Mouse (Mus musculus): ENCODE data around the gene Bad. TPM values are rescaled to one million over a fixed set of nuclear protein-coding genes. Genes with fewer than 3 reads are reported as not detected.
A peak's percentile ranks its signal among the peaks of the same experiment; 100 is the strongest.

Bad gene
- polyA plus RNA-seq, 1 experiment from 2014 or later, result 79.0 TPM

- Histone ChIP-seq H3K4me1 (replicated peaks; ENCODE audit: control insufficient read depth, insufficient read depth) (peaks cover 5% of the 10 kb centered on the region; the same call in 1 of the 2 replicates), H3K4me3 (ENCODE audit: low read depth, low read length) (no peak overlapping the region), H3K9ac (ENCODE audit: low read length) (no peak overlapping the region), H3K27ac (replicated peaks) (no peak overlapping the region), H3K4me2 (replicated peaks; ENCODE audit: low read depth) (no peak overlapping the region), H3K9me3 (ENCODE audit: control insufficient read depth, low read length) (no peaks in the 10 kb centered on the region), H3K36me3 (ENCODE audit: control insufficient read depth, insufficient read depth, low read length) (no peaks in the 10 kb centered on the region), H3K27me3 (ENCODE audit: control insufficient read depth, insufficient read depth, low read length) (peaks cover 10% of the 10 kb centered on the region)
- 15% methylated on average over 3 of the region's 3 CpGs for WGBS
- DNase-seq (ENCODE audit: low spot score), result peak; percentile 55
- ATAC-seq (ENCODE audit: low FRiP score, low TSS enrichment), result no peak
- TF ChIP-seq CTCF (IDR thresholded peaks at IDR 0.05; ENCODE audit: low read depth) (peak; percentile 68), EP300 (optimal IDR thresholded peaks at IDR 0.05) (no peak)
Measured at GRCm38 (mm10) chr19:6936299-6936698, 5.4 kb upstream of the Bad start.

- no peaks in the 10 kb centered on the region for H3K36me3 ChIP-seq (ENCODE audit: control insufficient read depth, insufficient read depth, low read length)
- TF ChIP-seq CTCF (IDR thresholded peaks at IDR 0.05; ENCODE audit: low read depth) (no peak), EP300 (optimal IDR thresholded peaks at IDR 0.05) (no peak)
- DNase-seq (ENCODE audit: low spot score) (no peak), ATAC-seq (ENCODE audit: low FRiP score, low TSS enrichment) (no peak)
- 81% methylated on average over 16 of the region's 16 CpGs for WGBS
- no peaks in the 10 kb centered on the region for H3K9me3 ChIP-seq (ENCODE audit: control insufficient read depth, low read length)
- H3K9ac ChIP-seq (ENCODE audit: low read length), result no peak overlapping the region
- no peak overlapping the region for H3K4me2 ChIP-seq (replicated peaks; ENCODE audit: low read depth)
- peaks cover 7% of the 10 kb centered on the region for H3K27me3 ChIP-seq (ENCODE audit: control insufficient read depth, insufficient read depth, low read length)
- H3K4me1 ChIP-seq (replicated peaks; ENCODE audit: control insufficient read depth, insufficient read depth), result peaks cover 5% of the 10 kb centered on the region; the same call in 1 of the 2 replicates
- no peak overlapping the region for H3K4me3 ChIP-seq (ENCODE audit: low read depth, low read length)
- H3K27ac ChIP-seq (replicated peaks), result no peak overlapping the region
Measured at GRCm38 (mm10) chr19:6937541-6938465, 3.9 kb upstream of the Bad start.

DNA sequence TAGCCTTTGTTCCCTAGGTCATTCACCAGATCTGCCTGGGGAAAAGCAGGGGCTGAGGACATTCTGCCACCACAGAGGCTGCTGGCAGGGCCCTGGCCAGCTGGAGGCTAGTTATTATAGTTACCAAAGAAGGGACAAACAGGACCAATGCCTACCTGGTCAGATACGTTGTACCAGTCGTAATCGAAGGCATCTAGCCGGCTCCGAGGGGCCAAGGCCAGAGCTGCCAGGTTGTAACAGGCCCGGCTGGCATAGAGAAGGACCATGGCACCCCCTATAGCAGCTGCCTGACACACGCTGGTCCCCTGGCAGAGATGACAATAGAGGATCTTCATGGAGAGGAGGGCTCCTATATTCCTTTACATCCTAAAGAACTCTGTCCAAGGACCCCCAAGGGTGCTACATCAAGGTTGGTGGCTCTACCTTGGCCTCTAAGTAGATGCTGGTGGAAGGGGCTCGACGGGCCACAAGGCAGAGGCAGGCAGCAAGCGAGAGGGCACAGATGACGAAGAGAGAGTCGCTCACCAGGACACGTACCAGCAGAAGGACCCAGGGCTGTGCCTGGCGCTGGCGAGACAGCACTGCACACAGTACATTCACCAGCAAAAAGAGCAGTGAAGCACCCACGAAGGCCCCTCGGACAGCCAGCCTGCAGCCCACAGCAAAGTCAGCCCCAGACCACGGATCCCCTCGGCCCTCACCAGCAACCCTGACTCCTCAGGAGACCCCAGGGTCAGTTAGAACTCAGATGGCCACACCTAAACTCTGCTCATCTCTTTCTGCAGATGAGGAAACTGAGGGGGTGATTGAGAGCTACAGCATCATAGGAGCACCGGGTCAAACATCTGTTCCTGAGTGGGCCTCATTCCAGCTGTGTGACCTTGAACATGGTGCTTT is 2.3 kb upstream of the Bad start:
- 86% methylated on average over 20 of the region's 20 CpGs for WGBS
- peaks cover 1% of the 10 kb centered on the region for H3K27me3 ChIP-seq (ENCODE audit: control insufficient read depth, insufficient read depth, low read length)
- no peaks in the 10 kb centered on the region for H3K36me3 ChIP-seq (ENCODE audit: control insufficient read depth, insufficient read depth, low read length)
- DNase-seq (ENCODE audit: low spot score) (no peak), ATAC-seq (ENCODE audit: low FRiP score, low TSS enrichment) (no peak)
- no peak overlapping the region for H3K9ac ChIP-seq (ENCODE audit: low read length)
- H3K4me3 ChIP-seq (ENCODE audit: low read depth, low read length), result no peak overlapping the region
- TF ChIP-seq EP300 (optimal IDR thresholded peaks at IDR 0.05) (no peak), CTCF (IDR thresholded peaks at IDR 0.05; ENCODE audit: low read depth) (no peak)
- H3K9me3 ChIP-seq (ENCODE audit: control insufficient read depth, low read length), result no peaks in the 10 kb centered on the region
- H3K4me1 ChIP-seq (replicated peaks; ENCODE audit: control insufficient read depth, insufficient read depth), result peaks cover 5% of the 10 kb centered on the region; the same call in 1 of the 2 replicates
- no peak overlapping the region for H3K4me2 ChIP-seq (replicated peaks; ENCODE audit: low read depth)
- H3K27ac ChIP-seq (replicated peaks), result no peak overlapping the region

DNA sequence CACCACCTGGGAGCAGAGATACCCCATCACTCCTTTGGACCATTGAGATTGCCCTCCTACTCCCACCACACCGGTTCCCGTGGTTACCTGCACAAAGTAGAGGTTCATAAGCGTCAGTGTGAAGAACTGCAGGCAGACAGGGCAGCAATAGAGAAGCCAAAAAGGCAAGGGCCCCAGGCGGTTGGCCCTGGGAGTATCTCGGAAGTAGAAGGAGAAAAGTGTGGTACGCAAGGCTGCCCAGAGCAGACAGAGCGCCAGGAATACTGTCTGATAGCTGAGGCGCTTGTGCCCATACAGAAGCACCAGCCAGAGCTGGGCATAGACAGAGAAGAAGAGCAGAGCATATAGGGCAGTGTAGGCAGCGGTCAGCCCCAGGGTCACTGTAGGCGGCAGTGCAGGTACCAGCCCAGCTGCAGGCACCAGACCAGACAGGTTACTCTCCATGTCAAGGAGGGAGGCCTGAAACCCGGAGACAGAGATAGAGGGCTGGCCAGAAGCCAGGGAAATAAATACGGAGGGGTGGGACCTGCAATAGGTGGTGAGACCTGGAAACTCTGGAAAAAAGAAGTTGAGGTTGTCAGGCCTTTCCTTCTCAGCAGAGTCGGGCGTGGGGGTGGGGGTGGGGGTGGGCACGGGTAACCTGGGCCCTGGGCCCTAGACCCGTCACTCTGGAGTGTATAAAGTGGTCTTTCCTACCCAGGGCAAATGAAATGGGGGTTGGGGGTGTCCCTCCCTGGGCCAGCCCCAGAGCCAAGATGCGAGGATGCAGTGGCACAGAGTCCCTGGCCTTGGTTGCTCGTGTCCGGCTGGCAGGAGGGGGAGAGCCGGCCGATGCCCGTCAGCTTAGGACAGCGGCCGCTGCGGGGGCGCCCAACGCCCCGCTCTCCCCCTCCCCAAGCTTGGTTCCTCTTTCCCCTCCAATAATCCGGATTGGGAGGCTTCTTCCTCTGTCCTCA is 987 bp upstream of the Bad start:
- Histone ChIP-seq H3K9me3 (ENCODE audit: control insufficient read depth, low read length) (no peaks in the 10 kb centered on the region), H3K4me3 (ENCODE audit: low read depth, low read length) (peak overlapping the region; percentile 64), H3K4me1 (replicated peaks; ENCODE audit: control insufficient read depth, insufficient read depth) (peaks cover 5% of the 10 kb centered on the region; the same call in 1 of the 2 replicates), H3K9ac (ENCODE audit: low read length) (peak overlapping the region; percentile 80), H3K27ac (replicated peaks) (peak overlapping the region; percentile 74), H3K27me3 (ENCODE audit: control insufficient read depth, insufficient read depth, low read length) (no peaks in the 10 kb centered on the region), H3K4me2 (replicated peaks; ENCODE audit: low read depth) (peak overlapping the region; percentile 98), H3K36me3 (ENCODE audit: control insufficient read depth, insufficient read depth, low read length) (no peaks in the 10 kb centered on the region)
- DNase-seq (ENCODE audit: low spot score) (peak; percentile 58), ATAC-seq (ENCODE audit: low FRiP score, low TSS enrichment) (peak; percentile 3; the same call in 1 of the 2 replicates)
- WGBS, result 21% methylated on average over 27 of the region's 29 CpGs
- TF ChIP-seq EP300 (optimal IDR thresholded peaks at IDR 0.05), result no peak
- no peak for TF ChIP-seq CTCF (IDR thresholded peaks at IDR 0.05; ENCODE audit: low read depth)

DNA sequence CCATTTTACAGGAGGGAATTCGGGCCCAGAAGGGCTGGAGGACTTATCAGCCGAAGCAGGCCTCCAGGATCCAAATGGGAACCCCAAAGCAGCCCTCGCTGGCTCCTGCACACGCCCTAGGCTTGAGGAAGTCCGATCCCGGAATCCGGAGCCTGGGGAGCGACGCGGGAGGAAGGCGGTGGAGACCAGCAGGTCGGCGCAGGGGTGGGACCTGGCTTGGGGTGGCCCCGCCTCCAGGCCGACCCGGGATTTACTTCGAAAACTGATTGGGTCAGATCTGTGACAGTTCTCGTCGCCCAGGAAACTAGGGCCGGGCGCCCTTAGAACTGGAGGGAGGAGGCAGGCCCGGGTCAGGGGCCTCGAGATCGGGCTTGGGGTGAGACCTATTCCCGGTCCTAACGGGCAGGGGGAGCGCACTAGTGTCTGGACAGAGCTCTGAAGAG is 609 bp downstream of the Bad start, which contains the start of gene Gpr137:
TSS of gene Gpr137 (minus strand) at position 232 of the 443 bp plus-strand sequence.
- peaks cover 5% of the 10 kb centered on the region; the same call in 1 of the 2 replicates for H3K4me1 ChIP-seq (replicated peaks; ENCODE audit: control insufficient read depth, insufficient read depth)
- peak; percentile 97 for DNase-seq (ENCODE audit: low spot score)

More for the DNA sequence above, 609 bp downstream of the Bad start, which contains the start of gene Gpr137:
- WGBS, result under 1% methylated on average over 27 of the region's 27 CpGs
- Histone ChIP-seq H3K27me3 (ENCODE audit: control insufficient read depth, insufficient read depth, low read length) (no peaks in the 10 kb centered on the region), H3K9ac (ENCODE audit: low read length) (peak within 1 kb of the TSS; percentile 80), H3K9me3 (ENCODE audit: control insufficient read depth, low read length) (no peaks in the 10 kb centered on the region), H3K4me3 (ENCODE audit: low read depth, low read length) (peak within 1 kb of the TSS; percentile 64), H3K4me2 (replicated peaks; ENCODE audit: low read depth) (peak within 1 kb of the TSS; percentile 98), H3K27ac (replicated peaks) (peak within 1 kb of the TSS; percentile 98), H3K36me3 (ENCODE audit: control insufficient read depth, insufficient read depth, low read length) (peaks cover 2% of the 10 kb centered on the region; the same call in 1 of the 2 replicates)
- TF ChIP-seq CTCF (IDR thresholded peaks at IDR 0.05; ENCODE audit: low read depth) (no peak; the same call in 1 of the 2 replicates), EP300 (optimal IDR thresholded peaks at IDR 0.05) (no peak)
- ATAC-seq (ENCODE audit: low FRiP score, low TSS enrichment), result peak; percentile 90
